Mouse (Mus musculus): ENCODE results near the gene Pik3c2g.

The Pik3c2g gene

GRCm38 (mm10) chr6:139841272-139841671 is 254.3 kb downstream of the Pik3c2g start:
- no peak for DNase-seq (ENCODE audit: low spot score)

- DNase-seq (ENCODE audit: low spot score) = no peak
Measured at GRCm38 (mm10) chr6:139842626-139843025, 255.6 kb downstream of the Pik3c2g start.

- DNase-seq (ENCODE audit: low spot score) = no peak
Measured at GRCm38 (mm10) chr6:139843531-139843930, 256.5 kb downstream of the Pik3c2g start.

- DNase-seq (ENCODE audit: low spot score) = no peak
Measured at GRCm38 (mm10) chr6:139846889-139847544, 260.0 kb downstream of the Pik3c2g start.

- DNase-seq (ENCODE audit: low spot score) = no peak
Measured at GRCm38 (mm10) chr6:139849931-139850330, 262.9 kb downstream of the Pik3c2g start.

GRCm38 (mm10) chr6:139851705-139852603 is 264.9 kb downstream of the Pik3c2g start:
- DNase-seq (ENCODE audit: low spot score) = no peak

GRCm38 (mm10) chr6:139852836-139853235 is 265.8 kb downstream of the Pik3c2g start:
- peak; percentile 46 for DNase-seq (ENCODE audit: low spot score)

- no peak for DNase-seq (ENCODE audit: low spot score)
Measured at GRCm38 (mm10) chr6:139860141-139860540, 273.1 kb downstream of the Pik3c2g start.

- DNase-seq (ENCODE audit: low spot score) = no peak
Measured at GRCm38 (mm10) chr6:139861534-139861933, 274.5 kb downstream of the Pik3c2g start.

- no peak for DNase-seq (ENCODE audit: low spot score)
Measured at GRCm38 (mm10) chr6:139865059-139865673, 278.1 kb downstream of the Pik3c2g start.

- peak; percentile 68 for DNase-seq (ENCODE audit: low spot score)
Measured at GRCm38 (mm10) chr6:139874418-139875176, 287.6 kb downstream of the Pik3c2g start.

GRCm38 (mm10) chr6:139876691-139877090 is 289.7 kb downstream of the Pik3c2g start:
- no peak for DNase-seq (ENCODE audit: low spot score)

- DNase-seq (ENCODE audit: low spot score) = no peak
Measured at GRCm38 (mm10) chr6:139877476-139878361, 290.7 kb downstream of the Pik3c2g start.

GRCm38 (mm10) chr6:139878362-139878696 is 291.3 kb downstream of the Pik3c2g start:
- DNase-seq (ENCODE audit: low spot score) = no peak

GRCm38 (mm10) chr6:139882076-139882475 is 295.1 kb downstream of the Pik3c2g start:
- DNase-seq (ENCODE audit: low spot score) = no peak

- no peak for DNase-seq (ENCODE audit: low spot score)
Measured at GRCm38 (mm10) chr6:139887175-139887574, 300.2 kb downstream of the Pik3c2g start.

- no peak for DNase-seq (ENCODE audit: low spot score)
Measured at GRCm38 (mm10) chr6:139895637-139896036, 308.6 kb downstream of the Pik3c2g start.

GRCm38 (mm10) chr6:139899630-139900151 is 312.7 kb downstream of the Pik3c2g start:
- no peak for DNase-seq (ENCODE audit: low spot score)

GRCm38 (mm10) chr6:139901801-139902200 is 314.8 kb downstream of the Pik3c2g start:
- DNase-seq (ENCODE audit: low spot score) = no peak

GRCm38 (mm10) chr6:139907138-139907537 is 320.1 kb downstream of the Pik3c2g start:
- DNase-seq (ENCODE audit: low spot score) = no peak

All from layer of hippocampus, adult 9-10 months (tissue).